Mouse (Mus musculus): ENCODE results near the gene Gpa33. TPM values are rescaled to one million over a fixed set of nuclear protein-coding genes. Genes with fewer than 3 reads are reported as not detected.
A peak's percentile ranks its signal among the peaks of the same experiment; 100 is the strongest.

Gene Gpa33
- total RNA-seq (2014; rRNA removed; ENCODE audit: low replicate concordance): 0.65 TPM in 1 of 2 replicates, not detected in the other
- polyA plus RNA-seq (2015; fragmentation: Nextera tagmentation; extraction: Ambion mirVana): 0.07 TPM in 1 of 2 replicates, not detected in the other

DNA sequence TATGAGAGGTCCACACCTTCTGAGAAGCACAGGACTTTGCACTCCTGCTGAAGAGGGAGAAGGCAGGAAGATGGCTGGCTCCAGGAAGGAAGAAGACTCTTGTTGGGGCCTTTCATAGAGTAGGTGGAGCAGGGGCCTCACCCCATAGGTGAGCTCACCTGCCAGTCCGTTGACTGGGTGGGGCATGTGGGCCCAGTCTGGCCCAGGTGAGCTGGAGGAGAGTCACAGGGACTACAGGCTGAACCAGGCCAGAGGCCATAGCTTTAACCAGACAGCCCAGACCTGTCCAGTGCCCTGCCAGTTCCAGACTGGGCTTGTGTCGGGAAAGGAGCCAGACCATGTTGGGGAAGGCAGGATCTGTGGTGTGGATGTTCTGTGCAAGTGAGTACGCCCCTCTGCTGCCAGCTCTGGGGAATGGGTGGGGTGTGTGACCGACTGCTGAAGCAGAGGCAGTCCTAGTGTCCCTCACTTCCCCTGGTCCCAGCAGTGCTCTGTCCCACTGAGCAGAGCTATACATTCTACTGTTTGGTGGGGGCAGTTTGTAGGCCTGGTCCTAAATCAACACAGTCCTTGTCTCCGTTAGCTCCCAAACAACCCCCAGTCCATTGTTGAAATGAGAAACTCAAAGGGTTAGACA lies at the start of gene Gpa33:
TSS of gene Gpa33 (plus strand) at position 15 of the 637 bp plus-strand sequence.
- DNase-seq (ENCODE audit: low spot score) (no peak), ATAC-seq (ENCODE audit: insufficient read depth, low read depth) (no peak)
- no peaks in the 10 kb centered on the region for H3K27me3 ChIP-seq (ENCODE audit: control insufficient read depth, insufficient read depth, low read length)
- TF ChIP-seq EP300 (IDR thresholded peaks at IDR 0.05; ENCODE audit: low read depth) (no peak), CTCF (IDR thresholded peaks at IDR 0.05; ENCODE audit: low read depth) (no peak)
- no peak within 1 kb of the TSS for H3K4me2 ChIP-seq (ENCODE audit: low read depth, low read length)
- no peaks in the 10 kb centered on the region for H3K9me3 ChIP-seq (replicated peaks; ENCODE audit: control insufficient read depth, low read length)
- no peaks in the 10 kb centered on the region for H3K36me3 ChIP-seq (replicated peaks; ENCODE audit: control insufficient read depth, insufficient read depth, low read length)
- peak within 1 kb of the TSS; percentile 98 for H3K27ac ChIP-seq (ENCODE audit: low read depth)
- H3K4me1 ChIP-seq (ENCODE audit: control insufficient read depth, insufficient read depth): peaks cover 32% of the 10 kb centered on the region
- no peak within 1 kb of the TSS for H3K9ac ChIP-seq (replicated peaks; ENCODE audit: low read depth, low read length)
- 62% methylated on average over 5 of the region's 5 CpGs for WGBS
- H3K4me3 ChIP-seq (ENCODE audit: low read depth, low read length): no peak within 1 kb of the TSS

DNA sequence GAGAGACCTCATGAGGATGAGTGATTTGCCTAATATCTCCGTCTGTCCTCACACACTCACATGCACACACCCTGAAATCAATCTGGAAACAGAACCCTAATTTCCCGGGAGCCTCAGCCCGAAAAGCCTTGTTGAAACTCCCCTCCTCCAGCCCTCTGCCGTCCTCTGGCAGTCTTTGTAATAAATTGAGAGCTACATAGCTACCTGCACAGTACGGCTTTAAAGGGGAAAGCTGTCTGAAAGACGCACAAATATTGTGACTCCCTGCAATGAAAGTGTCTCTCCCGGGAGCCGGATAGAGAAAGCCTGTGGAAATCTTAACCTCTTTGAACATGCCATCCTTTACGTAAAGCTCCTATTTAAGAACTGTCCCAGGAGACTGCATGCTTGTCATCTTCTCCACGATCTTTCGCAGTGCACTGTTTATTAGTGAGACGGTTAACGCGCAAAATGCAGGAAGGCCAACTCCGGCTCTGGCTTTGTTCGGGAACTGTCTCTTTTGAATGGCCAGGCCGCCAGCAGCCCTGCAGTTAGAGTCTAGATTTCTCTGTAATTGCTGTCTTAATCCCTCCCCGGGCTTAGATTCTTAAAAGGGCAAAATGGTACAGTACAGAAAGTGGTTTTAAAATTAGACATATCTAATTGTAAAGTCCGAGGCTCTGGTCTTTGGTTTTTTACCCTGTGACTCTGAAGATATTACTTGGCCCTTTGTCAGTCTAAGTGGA lies 41.4 kb upstream of the Gpa33 start:
- Histone ChIP-seq H3K36me3 (replicated peaks; ENCODE audit: control insufficient read depth, insufficient read depth, low read length) (no peaks in the 10 kb centered on the region), H3K9ac (replicated peaks; ENCODE audit: low read depth, low read length) (no peak overlapping the region), H3K27ac (ENCODE audit: low read depth) (no peak overlapping the region), H3K27me3 (ENCODE audit: control insufficient read depth, insufficient read depth, low read length) (no peaks in the 10 kb centered on the region), H3K4me2 (ENCODE audit: low read depth, low read length) (no peak overlapping the region), H3K4me1 (ENCODE audit: control insufficient read depth, insufficient read depth) (no peaks in the 10 kb centered on the region), H3K9me3 (replicated peaks; ENCODE audit: control insufficient read depth, low read length) (no peaks in the 10 kb centered on the region), H3K4me3 (ENCODE audit: low read depth, low read length) (no peak overlapping the region)
- ATAC-seq (ENCODE audit: insufficient read depth, low read depth) (no peak), DNase-seq (ENCODE audit: low spot score) (no peak)
- WGBS: 84% methylated on average over 19 of the region's 19 CpGs
- TF ChIP-seq EP300 (IDR thresholded peaks at IDR 0.05; ENCODE audit: low read depth) (no peak), CTCF (IDR thresholded peaks at IDR 0.05; ENCODE audit: low read depth) (no peak)

GRCm38 (mm10) chr1:166089337-166089736 lies 40.7 kb upstream of the Gpa33 start:
- Histone ChIP-seq H3K4me2 (ENCODE audit: low read depth, low read length) (no peak overlapping the region), H3K27ac (ENCODE audit: low read depth) (no peak overlapping the region), H3K9me3 (replicated peaks; ENCODE audit: control insufficient read depth, low read length) (no peaks in the 10 kb centered on the region), H3K9ac (replicated peaks; ENCODE audit: low read depth, low read length) (no peak overlapping the region), H3K4me1 (ENCODE audit: control insufficient read depth, insufficient read depth) (no peaks in the 10 kb centered on the region), H3K27me3 (ENCODE audit: control insufficient read depth, insufficient read depth, low read length) (no peaks in the 10 kb centered on the region), H3K4me3 (ENCODE audit: low read depth, low read length) (no peak overlapping the region), H3K36me3 (replicated peaks; ENCODE audit: control insufficient read depth, insufficient read depth, low read length) (no peaks in the 10 kb centered on the region)
- 53% methylated on average over 3 of the region's 3 CpGs for WGBS
- DNase-seq (ENCODE audit: low spot score) (no peak), ATAC-seq (ENCODE audit: insufficient read depth, low read depth) (no peak)
- TF ChIP-seq EP300 (IDR thresholded peaks at IDR 0.05; ENCODE audit: low read depth): no peak
- TF ChIP-seq CTCF (IDR thresholded peaks at IDR 0.05; ENCODE audit: low read depth): no peak

- no peak for ATAC-seq (ENCODE audit: insufficient read depth, low read depth)
- 44% methylated on average over 4 of the region's 4 CpGs for WGBS
These were observed 40.3 kb upstream of the Gpa33 start for GRCm38 (mm10) chr1:166089739-166090138.

GRCm38 (mm10) chr1:166090306-166090705 lies 39.7 kb upstream of the Gpa33 start:
- no peak for TF ChIP-seq CTCF (IDR thresholded peaks at IDR 0.05; ENCODE audit: low read depth)
- no peak for TF ChIP-seq EP300 (IDR thresholded peaks at IDR 0.05; ENCODE audit: low read depth)

More at GRCm38 (mm10) chr1:166089739-166090138, 40.3 kb upstream of the Gpa33 start:
- TF ChIP-seq EP300 (IDR thresholded peaks at IDR 0.05; ENCODE audit: low read depth) (no peak), CTCF (IDR thresholded peaks at IDR 0.05; ENCODE audit: low read depth) (no peak)
- Histone ChIP-seq H3K27me3 (ENCODE audit: control insufficient read depth, insufficient read depth, low read length) (no peaks in the 10 kb centered on the region), H3K27ac (ENCODE audit: low read depth) (no peak overlapping the region), H3K9ac (replicated peaks; ENCODE audit: low read depth, low read length) (no peak overlapping the region), H3K4me3 (ENCODE audit: low read depth, low read length) (no peak overlapping the region), H3K4me1 (ENCODE audit: control insufficient read depth, insufficient read depth) (no peaks in the 10 kb centered on the region), H3K9me3 (replicated peaks; ENCODE audit: control insufficient read depth, low read length) (no peaks in the 10 kb centered on the region), H3K4me2 (ENCODE audit: low read depth, low read length) (no peak overlapping the region), H3K36me3 (replicated peaks; ENCODE audit: control insufficient read depth, insufficient read depth, low read length) (no peaks in the 10 kb centered on the region)
- no peak for DNase-seq (ENCODE audit: low spot score)

More at GRCm38 (mm10) chr1:166090306-166090705, 39.7 kb upstream of the Gpa33 start:
- no peak overlapping the region for H3K9ac ChIP-seq (replicated peaks; ENCODE audit: low read depth, low read length)
- no peaks in the 10 kb centered on the region for H3K9me3 ChIP-seq (replicated peaks; ENCODE audit: control insufficient read depth, low read length)
- no peaks in the 10 kb centered on the region for H3K4me1 ChIP-seq (ENCODE audit: control insufficient read depth, insufficient read depth)
- WGBS: 87% methylated on average over 2 of the region's 2 CpGs
- ATAC-seq (ENCODE audit: insufficient read depth, low read depth) (no peak), DNase-seq (ENCODE audit: low spot score) (no peak)
- no peaks in the 10 kb centered on the region for H3K27me3 ChIP-seq (ENCODE audit: control insufficient read depth, insufficient read depth, low read length)
- H3K36me3 ChIP-seq (replicated peaks; ENCODE audit: control insufficient read depth, insufficient read depth, low read length): no peaks in the 10 kb centered on the region
- no peak overlapping the region for H3K4me2 ChIP-seq (ENCODE audit: low read depth, low read length)
- no peak overlapping the region for H3K27ac ChIP-seq (ENCODE audit: low read depth)
- no peak overlapping the region for H3K4me3 ChIP-seq (ENCODE audit: low read depth, low read length)
